Mouse (Mus musculus) megakaryocyte, adult 5-6 weeks (primary cell): ENCODE results near the gene Gm49510. TPM values are rescaled to one million over a fixed set of nuclear protein-coding genes. Genes with fewer than 3 reads are reported as not detected.
A peak's percentile ranks its signal among the peaks of the same experiment; 100 is the strongest.

Source experiments
- ATAC-seq: 2 replicates; pipeline ENCODE4 v1.8.0; 2016; ENCODE audit warnings: mild to moderate bottlenecking, inconsistent platforms; ENCODE audit not compliant: poor library complexity, severe bottlenecking
- total RNA-seq, 2 experiments: library from RNA; stranded (forward) in 1 of 2; stranded (reverse) in 1 of 2; fragments of 153-499, 151-499 nt in 1 of 2; fragments of 221-1000, 200-1000 nt in 1 of 2; gene quantifications; 2 replicates each; pipeline versions ENCODE4 v1.2.3 to v1.2.4; 2015 to 2017

Gene Gm49510
- not detected in 2 replicates for total RNA-seq (2015)
- 1.1 and 2.0 TPM in 2 replicates for total RNA-seq (2017)

DNA sequence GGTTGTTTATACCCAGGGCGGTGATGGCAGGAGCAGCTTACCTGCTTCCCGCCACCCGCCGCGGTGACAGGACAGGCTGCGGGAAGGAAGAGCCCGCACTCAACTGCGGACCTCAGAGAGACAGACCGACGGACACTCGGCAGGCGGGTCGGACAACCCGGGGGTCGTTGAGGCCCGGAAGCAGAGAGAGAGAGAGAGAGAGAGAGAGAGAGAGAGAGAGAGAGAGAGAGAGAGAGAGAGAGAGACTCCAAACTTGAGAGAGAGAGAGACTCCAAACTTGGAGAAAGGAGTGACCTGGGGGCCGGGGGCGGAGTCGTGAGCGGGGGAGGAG lies at the start of gene Gm49510:
Gene Gm49510 (plus strand): TSS at position 259 of the 331 bp plus-strand sequence.
- no peak for ATAC-seq

DNA sequence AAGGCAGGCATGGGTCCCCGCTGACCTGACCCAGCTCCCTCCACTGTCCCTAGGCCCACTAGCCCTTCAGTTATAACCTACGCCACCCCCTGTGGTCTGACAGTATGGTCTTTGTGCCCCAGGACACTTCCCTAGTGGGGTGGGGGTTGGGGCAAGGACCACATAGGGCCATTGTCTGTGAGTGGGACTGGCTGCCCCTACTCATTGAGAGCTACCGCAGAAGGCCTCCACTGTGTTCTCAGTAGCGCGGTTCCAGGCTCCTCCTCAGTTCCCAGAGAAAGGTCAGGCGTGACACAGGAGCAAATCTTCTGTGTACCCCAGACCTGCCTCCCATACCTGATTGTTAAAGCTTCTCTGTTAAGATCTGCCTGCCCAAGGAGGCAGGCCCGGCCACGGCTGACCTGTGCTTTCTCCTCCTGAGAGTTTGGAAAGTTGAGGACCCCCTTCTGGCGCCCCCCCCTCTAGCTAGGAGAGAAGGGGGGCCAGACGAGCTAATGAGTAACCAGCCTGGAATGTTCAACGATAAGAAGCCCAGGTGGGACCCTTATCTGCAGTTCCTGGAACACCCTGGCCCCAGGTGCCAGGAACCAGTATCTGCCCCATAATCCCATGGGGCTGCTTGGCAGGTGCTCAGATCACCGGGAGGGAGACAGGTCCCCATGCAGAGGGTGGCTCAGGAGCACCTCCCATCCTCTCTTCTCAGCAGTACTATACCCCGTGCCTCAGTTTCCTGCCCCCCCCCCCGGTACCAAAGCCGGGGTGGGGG lies 49.2 kb upstream of the Gm49510 start:
- ATAC-seq, result no peak

DNA sequence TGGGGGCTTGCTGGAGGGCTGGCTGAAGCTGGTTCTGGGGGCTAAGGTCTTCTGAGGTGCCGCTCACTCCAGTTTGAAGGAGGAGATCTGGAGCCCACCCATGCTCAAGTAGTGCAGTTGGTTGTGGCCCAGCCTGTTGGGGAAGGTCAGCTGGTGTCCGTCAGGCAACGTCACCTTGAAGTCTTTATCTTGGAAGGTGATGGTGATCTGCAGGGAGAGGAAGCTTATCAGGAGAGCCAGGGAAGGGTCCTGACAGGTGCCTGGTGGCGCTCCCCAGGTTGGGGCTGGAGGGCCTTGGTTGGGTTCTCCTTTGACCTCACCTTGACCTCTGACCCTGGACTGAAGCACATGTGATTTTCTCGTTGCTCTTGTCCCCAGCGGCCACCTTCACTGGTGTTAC lies 48.5 kb upstream of the Gm49510 start:
- ATAC-seq, result no peak

DNA sequence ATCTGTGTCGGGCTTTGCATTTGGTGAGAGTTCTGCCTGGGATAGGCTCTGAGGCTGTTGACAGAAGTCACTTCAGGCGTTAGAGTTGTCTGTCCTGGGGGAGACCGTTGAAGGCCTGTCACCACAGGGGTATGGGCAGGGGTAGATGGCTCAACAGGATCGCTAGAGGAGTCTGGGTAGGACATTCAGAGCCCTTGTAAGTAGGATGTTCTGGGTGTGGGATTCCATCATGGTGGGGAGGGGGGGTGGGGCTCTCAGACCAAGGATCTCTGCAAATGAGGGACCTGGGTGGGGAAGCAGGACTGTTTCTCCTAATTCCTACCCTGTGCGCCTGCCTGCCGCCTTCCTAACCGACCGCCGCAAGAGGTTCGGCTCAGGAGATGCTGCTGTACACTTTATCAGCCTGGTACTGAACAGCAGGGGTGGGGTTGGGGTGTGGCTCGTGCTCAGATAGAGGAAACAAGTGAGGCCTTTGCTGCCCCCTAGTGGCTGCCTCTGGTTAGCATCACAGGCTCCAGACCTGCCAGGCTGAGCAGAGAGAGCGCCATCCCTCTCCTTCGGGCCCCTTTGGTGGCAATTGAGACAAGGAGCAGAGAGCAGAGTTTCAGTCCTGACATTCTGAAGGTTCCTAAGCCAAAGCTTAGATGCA lies 47.8 kb upstream of the Gm49510 start:
- ATAC-seq, result peak; percentile 97

DNA sequence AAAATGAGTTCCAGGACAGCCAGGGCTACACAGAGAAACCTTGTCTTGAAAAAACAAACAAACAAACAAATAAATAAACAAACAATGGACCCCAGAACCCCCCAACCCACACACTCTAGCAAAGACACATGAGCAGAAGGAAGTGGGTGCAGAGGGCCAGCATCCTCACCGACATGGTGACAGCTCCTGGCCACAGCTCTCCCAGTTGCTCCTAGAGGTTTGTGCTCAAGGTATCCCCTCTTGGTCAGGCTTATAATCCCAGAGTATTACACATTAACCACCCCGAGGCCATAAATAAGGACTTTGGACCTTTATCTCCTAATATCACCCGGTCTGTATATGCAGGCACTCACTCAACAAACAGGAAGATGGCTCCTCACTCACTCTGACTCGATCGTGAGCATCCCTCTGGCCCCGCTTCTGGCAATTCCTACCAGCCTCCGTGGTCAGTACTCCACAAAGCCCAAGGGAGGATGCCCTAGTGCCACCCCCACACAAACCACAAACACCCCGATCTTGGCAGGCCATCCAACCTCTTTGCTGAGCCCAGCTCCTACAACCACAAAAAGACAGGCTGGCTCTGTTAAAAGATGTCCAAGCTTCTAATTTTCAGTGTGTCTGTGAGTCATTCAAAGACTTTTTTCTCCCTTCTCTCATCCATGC lies 44.0 kb upstream of the Gm49510 start, which contains the start of gene Lgals2:
Gene Lgals2 (minus strand): TSS at position 227 of the 663 bp plus-strand sequence.
- ATAC-seq, result no peak

DNA sequence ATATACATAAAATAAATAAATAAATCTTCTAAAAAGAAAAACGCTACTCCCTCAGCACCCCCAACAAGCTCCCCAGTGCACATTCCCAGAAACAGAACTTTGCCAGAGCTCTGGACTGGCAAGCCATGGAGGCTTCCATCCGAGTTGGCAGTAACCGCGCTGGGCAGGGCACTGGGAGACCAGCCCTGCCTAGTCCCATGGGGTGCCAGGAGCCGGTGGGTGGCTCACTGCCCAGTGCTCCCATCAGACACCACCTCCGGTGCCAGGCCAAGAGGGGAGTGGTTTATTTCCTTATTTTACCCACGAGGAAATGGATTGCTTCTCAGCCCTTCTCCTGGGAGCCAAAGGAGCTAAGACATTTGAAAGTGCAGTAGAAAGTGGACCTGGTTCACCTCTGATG lies 42.5 kb upstream of the Gm49510 start:
- no peak for ATAC-seq

DNA sequence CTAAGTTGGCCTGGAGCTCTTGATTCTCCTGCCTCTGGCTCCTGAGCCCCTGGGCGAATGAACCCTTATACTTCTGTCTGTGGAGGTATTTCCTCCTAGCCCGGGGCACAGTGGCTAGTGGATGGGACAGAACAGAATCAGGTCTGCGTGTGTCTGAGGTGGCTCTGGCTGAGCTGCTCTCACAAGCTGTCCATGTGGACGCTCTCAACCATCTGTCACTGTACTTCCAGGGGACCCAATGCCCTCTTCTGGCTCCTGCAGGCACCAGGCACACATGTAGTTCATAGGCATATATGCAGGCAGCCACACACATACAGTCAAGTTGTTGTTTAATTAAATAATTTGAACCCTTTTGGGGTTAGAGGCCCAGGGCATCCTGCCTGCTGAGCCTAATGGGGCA lies 40.2 kb upstream of the Gm49510 start:
- no peak for ATAC-seq

DNA sequence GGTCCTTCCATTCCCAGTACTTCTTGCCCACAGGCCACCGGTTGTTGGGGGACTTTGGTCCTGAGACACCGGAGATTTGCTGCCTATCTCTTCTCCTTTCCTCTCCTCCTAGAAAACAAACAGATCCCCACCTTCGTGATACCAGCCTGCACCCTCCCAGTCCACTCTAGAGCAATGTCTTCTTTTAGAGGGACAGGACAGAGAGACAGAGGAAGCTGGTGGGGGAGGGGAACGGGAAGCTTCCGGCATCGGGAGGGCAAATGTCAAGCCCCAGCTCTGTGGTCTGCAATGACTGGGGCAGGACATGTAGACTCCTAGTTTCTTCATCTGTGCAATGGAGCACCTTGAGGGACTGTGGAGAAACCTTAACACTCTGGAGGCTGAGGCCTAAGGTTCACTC lies 39.8 kb upstream of the Gm49510 start:
- peak; percentile 38; the same call in 1 of the 2 replicates for ATAC-seq

DNA sequence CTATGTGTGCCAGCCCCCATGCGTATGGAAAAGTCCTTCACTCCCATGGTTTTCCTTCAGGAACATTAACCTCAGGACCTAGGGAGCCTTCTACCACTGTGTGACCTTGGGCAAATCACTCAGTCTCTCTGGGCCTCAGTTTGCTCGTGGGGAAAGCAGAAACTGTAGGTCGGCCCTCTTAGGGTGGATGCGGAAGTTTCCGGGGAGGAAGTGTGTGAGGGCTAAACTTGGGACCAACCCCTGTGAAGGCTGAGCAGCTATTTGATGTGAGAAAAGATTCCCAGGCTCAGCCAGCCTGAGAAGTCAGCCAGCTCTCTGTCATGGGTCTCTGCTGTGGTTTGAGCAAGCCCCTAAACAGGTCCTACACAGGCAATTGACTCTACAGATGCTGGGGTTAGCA lies 37.2 kb upstream of the Gm49510 start:
- ATAC-seq, result peak; percentile 65

DNA sequence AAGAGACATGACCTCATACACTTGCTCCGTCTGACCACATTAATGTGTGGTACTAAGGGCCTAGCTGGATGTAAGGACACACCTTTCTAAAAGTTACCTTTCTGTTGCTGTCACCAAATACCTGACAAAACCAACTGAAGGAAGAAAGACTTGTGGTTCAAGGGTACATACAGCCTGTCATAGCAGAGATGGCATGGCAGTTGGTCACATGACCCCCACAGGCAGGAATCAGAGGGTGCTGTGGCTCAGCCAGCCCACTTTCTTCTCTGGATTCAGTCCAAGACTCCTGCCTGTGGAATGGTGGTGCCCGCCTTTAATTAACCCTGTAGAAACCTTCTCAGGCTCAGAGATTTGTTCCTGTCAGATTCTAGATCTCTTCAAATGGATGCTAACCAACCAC lies 36.3 kb upstream of the Gm49510 start:
- no peak for ATAC-seq

DNA sequence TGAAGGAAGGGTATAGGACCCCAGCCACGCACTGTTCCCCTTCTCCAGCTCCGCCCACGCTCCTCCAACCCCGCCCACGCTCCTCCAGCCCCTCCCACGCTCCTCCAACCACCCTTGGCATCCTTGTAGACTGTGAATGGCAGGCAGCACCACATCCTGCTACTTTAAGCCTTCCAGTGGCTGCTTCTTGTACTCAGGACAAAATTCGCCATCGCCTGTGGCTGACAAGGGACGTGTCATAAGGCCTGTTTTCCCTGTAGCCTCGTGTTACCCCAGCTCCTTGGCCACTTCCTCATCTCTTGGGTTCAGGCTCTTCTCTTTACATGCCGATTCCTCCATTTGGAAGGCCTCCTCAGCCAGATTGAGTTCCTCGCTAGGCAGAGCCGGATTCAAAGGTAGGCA lies 35.6 kb upstream of the Gm49510 start:
- peak; percentile 62 for ATAC-seq

DNA sequence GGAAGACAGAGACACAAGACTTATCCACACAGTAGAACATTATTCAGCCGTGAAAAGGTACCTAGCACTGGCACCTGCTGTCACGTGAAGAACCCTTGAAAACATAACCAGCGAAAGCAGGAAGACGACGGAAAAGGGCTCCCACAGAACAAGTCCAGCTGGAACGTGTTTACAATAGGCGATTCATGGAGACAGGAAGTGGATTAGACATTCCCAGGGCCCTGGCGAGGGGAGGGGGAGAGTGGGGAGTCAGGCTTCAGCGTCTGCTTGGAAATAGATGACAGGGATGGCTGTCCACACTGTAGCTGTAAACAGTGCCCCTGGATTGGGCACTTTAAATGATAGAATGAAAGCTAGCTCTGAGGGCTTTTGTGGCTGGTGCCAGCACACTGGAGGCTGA lies 31.1 kb upstream of the Gm49510 start:
- ATAC-seq, result no peak

DNA sequence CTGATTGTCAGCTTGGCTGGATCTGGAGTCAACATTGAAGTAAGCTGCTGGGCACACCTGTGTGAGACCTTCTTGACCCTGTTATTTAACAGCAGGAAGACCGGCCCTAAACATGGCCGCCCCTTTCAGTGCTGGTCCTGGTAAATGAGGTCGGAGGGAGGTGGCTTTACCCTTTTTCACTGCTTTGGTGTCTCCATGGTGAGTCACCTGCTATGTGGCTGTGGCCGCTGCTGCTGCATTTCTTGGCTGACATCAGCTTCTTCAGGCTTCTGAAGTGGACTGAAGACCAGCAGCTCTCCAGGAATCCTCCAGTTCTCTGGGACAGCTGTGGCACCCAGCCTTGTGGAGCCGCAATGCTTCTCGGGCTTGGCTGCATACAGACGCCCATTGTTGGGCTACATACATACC lies 30.6 kb upstream of the Gm49510 start:
- ATAC-seq, result no peak

DNA sequence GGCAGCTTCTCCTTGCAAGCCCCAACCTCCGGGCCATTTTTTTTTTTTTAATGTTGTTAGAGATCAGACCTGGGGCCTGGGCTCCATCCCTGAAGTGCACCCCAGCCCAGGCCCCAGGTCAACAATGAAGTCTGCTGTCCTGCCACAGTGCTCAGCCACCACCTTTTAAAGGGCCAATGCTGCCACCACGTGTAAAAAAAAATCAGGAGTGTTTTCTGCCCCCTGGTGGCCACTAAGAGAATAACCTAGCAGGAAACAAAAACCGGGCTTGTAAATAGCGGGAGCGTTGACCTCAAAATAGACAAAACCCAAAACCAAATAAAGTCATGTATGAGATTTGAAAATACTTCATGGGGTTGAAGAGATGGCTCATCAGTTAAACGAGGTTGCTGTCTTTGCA lies 29.7 kb upstream of the Gm49510 start:
- ATAC-seq, result peak; percentile 79

DNA sequence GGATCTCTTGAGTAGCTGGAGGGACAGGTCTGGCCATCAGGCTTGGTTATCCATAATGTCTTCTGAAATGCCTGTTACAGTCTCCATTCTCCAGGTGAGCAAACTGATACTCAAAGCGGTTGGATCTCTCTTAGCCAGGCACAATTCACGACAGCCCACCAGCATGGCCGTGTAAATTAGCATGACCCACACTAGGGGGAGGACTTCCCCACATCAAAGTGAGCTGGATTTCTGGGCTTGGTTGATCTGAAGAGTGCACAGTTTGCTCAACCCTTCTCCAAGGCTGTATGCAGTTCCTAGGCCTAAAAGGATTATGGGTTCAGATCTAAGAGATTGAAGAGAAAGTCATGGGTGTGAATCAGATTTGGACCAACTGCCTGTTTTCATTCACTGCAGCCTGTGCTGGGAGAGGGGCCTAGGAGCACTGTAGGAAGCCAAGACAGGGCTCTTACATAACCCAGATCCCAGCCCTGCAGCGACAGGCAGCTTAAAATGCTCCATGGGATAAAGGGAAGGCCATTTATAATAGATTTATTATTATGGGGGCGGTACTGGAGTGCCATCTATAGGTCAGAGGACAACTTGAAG lies 27.4 kb upstream of the Gm49510 start:
- no peak for ATAC-seq

DNA sequence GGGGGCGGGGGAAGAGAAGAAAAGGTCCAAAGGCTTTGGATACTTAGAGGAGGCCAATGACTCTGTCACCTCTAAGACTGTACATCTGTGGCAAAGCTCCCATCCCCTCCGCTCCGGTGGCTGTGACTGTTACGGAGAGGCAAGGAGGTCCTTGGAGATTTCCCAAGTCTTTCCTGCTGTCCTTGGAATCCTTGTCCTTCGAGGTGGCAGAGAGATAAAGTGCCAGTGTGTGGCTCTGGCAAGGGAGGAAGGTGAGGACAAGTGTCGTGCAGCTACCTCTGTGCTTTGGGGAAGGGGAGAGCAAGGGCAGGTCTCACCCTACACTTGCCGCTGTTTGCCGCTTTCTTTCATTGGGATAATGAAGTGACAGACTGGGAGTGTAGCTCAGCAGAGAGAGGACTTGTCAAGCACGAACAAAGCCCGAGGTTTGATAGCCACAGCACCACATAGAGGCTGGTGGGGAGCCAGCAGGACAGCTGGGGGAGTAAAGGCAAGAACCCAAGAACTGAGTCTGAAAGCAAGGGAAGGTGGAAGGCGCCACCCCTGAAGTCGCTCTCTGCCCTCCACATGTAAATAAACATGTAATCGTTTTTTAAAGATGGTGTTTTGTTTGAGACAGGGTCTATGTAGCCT lies 25.5 kb upstream of the Gm49510 start:
- ATAC-seq, result no peak

DNA sequence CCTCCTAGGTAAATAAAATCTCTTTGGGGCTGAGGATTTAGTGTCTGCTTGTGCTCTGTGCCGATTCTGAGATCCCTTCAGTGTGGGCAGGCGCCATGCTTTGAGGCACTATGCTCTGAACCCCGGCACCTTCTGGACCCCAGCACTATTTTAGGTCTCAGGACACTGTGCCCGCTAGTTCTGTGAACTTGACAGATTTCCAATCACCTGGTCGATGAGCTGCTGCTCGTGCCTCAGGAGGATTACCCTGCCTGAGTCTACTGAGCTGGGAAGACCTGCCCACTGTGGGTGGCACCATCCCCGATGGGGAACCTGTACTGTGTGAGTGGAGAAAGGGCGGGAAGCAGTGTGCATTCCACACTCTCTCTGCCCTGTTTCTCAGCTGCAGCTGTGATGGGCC lies 24.5 kb upstream of the Gm49510 start:
- ATAC-seq, result no peak

DNA sequence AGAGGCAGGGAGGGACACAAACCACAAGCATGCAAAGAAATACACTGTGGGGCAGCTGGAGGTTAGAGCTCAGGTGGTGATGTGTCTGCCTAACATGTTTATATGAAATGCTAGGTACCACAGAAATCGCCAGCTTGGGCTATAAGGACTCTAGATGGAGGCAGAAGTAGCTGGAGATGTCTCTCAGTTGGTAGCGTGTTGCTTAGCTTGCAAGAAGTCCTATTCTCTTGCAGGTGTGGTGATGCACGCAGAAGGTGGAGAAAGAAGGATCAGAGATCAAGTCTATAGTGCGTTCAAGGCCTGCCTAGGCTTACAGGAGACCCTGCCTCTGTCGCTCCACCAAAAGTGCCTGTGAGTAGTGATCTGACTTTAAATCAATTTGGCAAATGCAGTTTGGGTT lies 23.9 kb upstream of the Gm49510 start:
- ATAC-seq, result no peak

DNA sequence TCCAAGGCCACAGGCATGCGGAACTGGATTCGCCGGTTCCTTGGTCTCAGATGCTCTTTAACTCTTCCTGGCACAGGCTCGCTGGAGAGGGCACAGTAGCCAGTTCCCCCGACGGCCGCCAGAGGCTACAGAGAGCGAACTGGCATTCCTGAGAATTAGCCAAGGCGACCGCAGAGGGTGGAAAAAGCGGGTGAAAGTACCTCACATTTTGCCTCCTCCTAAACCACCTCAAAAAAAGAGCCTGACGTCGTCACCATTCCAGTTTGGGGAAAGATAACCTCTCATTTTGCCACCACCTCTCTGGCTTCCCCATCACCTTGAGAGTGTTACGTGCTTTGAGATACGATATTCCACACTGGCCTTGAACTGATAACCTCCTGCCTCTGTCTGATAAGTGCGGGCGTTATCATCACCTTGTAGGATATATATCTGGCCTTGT lies 23.2 kb upstream of the Gm49510 start:
- ATAC-seq, result peak; percentile 39

DNA sequence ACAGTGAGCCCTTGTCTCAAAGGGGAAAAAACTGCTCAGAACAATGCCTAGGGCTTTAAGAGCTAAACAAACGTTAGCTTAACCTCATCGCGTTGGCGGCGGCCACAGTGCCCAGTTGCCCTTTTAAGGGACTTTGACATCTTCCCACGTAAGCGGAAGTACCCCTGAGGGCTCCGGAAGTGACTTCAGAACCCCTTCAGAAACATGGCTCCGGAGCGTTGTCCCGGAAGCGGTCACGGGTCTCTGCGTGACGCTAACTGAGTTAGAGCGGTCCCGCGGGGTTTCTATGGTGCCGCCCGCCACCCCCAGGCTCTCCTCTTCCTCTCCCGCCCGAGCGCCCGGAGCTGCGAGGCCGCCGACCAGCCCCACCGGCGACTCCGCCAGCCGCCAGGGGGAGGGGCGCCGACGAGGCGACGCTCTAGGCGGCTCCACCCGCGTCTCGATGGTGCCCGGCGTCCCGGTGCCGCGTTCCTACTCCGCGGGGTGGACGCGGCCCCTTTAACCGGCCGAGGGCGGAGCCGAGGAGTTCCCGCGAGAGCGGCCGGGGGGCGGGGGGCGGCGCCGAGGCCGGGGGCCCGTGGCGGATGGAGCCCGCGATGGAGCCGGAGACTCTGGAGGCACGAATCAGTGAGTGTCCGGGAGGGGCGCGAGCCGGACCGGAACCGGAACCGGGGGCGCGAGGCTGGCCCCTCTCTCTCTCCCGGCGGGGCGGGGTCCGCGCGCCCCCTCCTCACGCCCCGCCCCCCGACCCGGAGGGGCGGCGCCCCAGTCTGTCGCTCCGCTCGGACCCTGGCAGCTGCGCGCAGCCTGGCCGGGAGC lies 22.3 kb upstream of the Gm49510 start, which contains the start of gene Gga1:
Gene Gga1 (plus strand): TSS at position 200 of the 819 bp plus-strand sequence.
- ATAC-seq, result peak; percentile 68
